Mouse (Mus musculus): ENCODE data around the gene Atxn7.
"Not testable (repeated sequence)": the region's sequence is repeated elsewhere in the genome, so short reads cannot be mapped to it uniquely, and the experiment has no call there.

Gene Atxn7

GRCm38 (mm10) chr14:13982174-13982573 is 20.9 kb downstream of the Atxn7 start:
- no peak for DNase-seq (ENCODE audit: low spot score in 2 of 2)

GRCm38 (mm10) chr14:13988397-13988796 is 27.2 kb downstream of the Atxn7 start:
- DNase-seq (ENCODE audit: low spot score in 2 of 2), result no peak

GRCm38 (mm10) chr14:13990741-13991140 is 29.5 kb downstream of the Atxn7 start:
- no peak for DNase-seq (ENCODE audit: low spot score in 2 of 2)

- DNase-seq (ENCODE audit: low spot score in 2 of 2), result no peak
Measured at GRCm38 (mm10) chr14:13995206-13996097, 34.2 kb downstream of the Atxn7 start.

GRCm38 (mm10) chr14:14002771-14003170 is 41.5 kb downstream of the Atxn7 start:
- DNase-seq (ENCODE audit: low spot score in 2 of 2), result no peak

GRCm38 (mm10) chr14:14009712-14010111 is 48.5 kb downstream of the Atxn7 start:
- DNase-seq (ENCODE audit: low spot score in 2 of 2), result no peak

- DNase-seq (ENCODE audit: low spot score in 2 of 2), result peak; percentile 57 to 73
Measured at GRCm38 (mm10) chr14:14012383-14013251, 51.4 kb downstream of the Atxn7 start.

- no peak for DNase-seq (ENCODE audit: low spot score in 2 of 2)
Measured at GRCm38 (mm10) chr14:14013252-14013711, 52.0 kb downstream of the Atxn7 start.

GRCm38 (mm10) chr14:14014636-14015375 is 53.6 kb downstream of the Atxn7 start:
- DNase-seq (ENCODE audit: low spot score in 2 of 2), result no peak

- no peak for DNase-seq (ENCODE audit: low spot score in 2 of 2)
Measured at GRCm38 (mm10) chr14:14019155-14019894, 58.1 kb downstream of the Atxn7 start.

- DNase-seq (ENCODE audit: low spot score in 2 of 2), result no peak
Measured at GRCm38 (mm10) chr14:14021244-14021643, 60.0 kb downstream of the Atxn7 start.

- DNase-seq (ENCODE audit: low spot score in 2 of 2), result no peak
Measured at GRCm38 (mm10) chr14:14025870-14026269, 64.6 kb downstream of the Atxn7 start.

GRCm38 (mm10) chr14:14030621-14031020 is 69.4 kb downstream of the Atxn7 start:
- no peak for DNase-seq (ENCODE audit: low spot score in 2 of 2)

- DNase-seq (ENCODE audit: low spot score in 2 of 2), result no peak
Measured at GRCm38 (mm10) chr14:14032842-14033241, 71.6 kb downstream of the Atxn7 start.

- no peak for DNase-seq (ENCODE audit: low spot score in 2 of 2)
Measured at GRCm38 (mm10) chr14:14036352-14036751, 75.1 kb downstream of the Atxn7 start.

GRCm38 (mm10) chr14:14038233-14038632 is 77.0 kb downstream of the Atxn7 start:
- DNase-seq (ENCODE audit: low spot score in 2 of 2), result no peak

GRCm38 (mm10) chr14:14042336-14042735 is 81.1 kb downstream of the Atxn7 start:
- DNase-seq (ENCODE audit: low spot score in 2 of 2), result no peak

- DNase-seq (ENCODE audit: low spot score in 2 of 2), result no peak
Measured at GRCm38 (mm10) chr14:14054386-14054785, 93.1 kb downstream of the Atxn7 start.

- not testable (repeated sequence) for DNase-seq (ENCODE audit: low spot score in 2 of 2)
Measured at GRCm38 (mm10) chr14:14059606-14060005, 98.4 kb downstream of the Atxn7 start.

GRCm38 (mm10) chr14:14062531-14063245 is 101.4 kb downstream of the Atxn7 start:
- DNase-seq (ENCODE audit: low spot score in 2 of 2), result no peak
